Mouse (Mus musculus): ENCODE results near the gene Olfr20. TPM values are rescaled to one million over a fixed set of nuclear protein-coding genes. Genes with fewer than 3 reads are reported as not detected.
A peak's percentile ranks its signal among the peaks of the same experiment; 100 is the strongest.

Olfr20 gene
- polyA plus RNA-seq, 1 experiment from 2014 or later, result not detected

GRCm38 (mm10) chr11:73333357-73333756 is 17.2 kb upstream of the Olfr20 start:
- H3K4me3 ChIP-seq (replicated peaks; ENCODE audit: low read depth, low read length), result no peak overlapping the region
- H3K27me3 ChIP-seq (ENCODE audit: control insufficient read depth, insufficient read depth, low read length), result no peaks in the 10 kb centered on the region
- ATAC-seq (ENCODE audit: low FRiP score, low TSS enrichment), result no peak

GRCm38 (mm10) chr11:73336919-73337318 is 13.7 kb upstream of the Olfr20 start:
- Histone ChIP-seq H3K27ac (replicated peaks; ENCODE audit: low read depth, low read length) (no peak overlapping the region), H3K4me1 (ENCODE audit: control insufficient read depth, insufficient read depth, low read length) (no peaks in the 10 kb centered on the region), H3K4me3 (replicated peaks; ENCODE audit: low read depth, low read length) (no peak overlapping the region), H3K4me2 (ENCODE audit: low read length) (no peak overlapping the region), H3K27me3 (ENCODE audit: control insufficient read depth, insufficient read depth, low read length) (no peaks in the 10 kb centered on the region), H3K9ac (replicated peaks; ENCODE audit: low read length) (no peak overlapping the region), H3K36me3 (ENCODE audit: control insufficient read depth, insufficient read depth, low read length) (no peaks in the 10 kb centered on the region), H3K9me3 (ENCODE audit: control insufficient read depth, low read length) (no peaks in the 10 kb centered on the region)
- ATAC-seq (ENCODE audit: low FRiP score, low TSS enrichment) (no peak), DNase-seq (no peak)
- 84% methylated on average over 4 of the region's 4 CpGs for WGBS

More at GRCm38 (mm10) chr11:73333357-73333756, 17.2 kb upstream of the Olfr20 start:
- peak; percentile 27 for DNase-seq
- Histone ChIP-seq H3K36me3 (ENCODE audit: control insufficient read depth, insufficient read depth, low read length) (no peaks in the 10 kb centered on the region), H3K4me2 (ENCODE audit: low read length) (no peak overlapping the region), H3K4me1 (ENCODE audit: control insufficient read depth, insufficient read depth, low read length) (no peaks in the 10 kb centered on the region), H3K9me3 (ENCODE audit: control insufficient read depth, low read length) (no peaks in the 10 kb centered on the region), H3K9ac (replicated peaks; ENCODE audit: low read length) (no peak overlapping the region), H3K27ac (replicated peaks; ENCODE audit: low read depth, low read length) (no peak overlapping the region)
- WGBS, result 45% methylated on average over 2 of the region's 2 CpGs

- Histone ChIP-seq H3K36me3 (ENCODE audit: control insufficient read depth, insufficient read depth, low read length) (no peaks in the 10 kb centered on the region), H3K9me3 (ENCODE audit: control insufficient read depth, low read length) (no peaks in the 10 kb centered on the region), H3K4me1 (ENCODE audit: control insufficient read depth, insufficient read depth, low read length) (no peaks in the 10 kb centered on the region), H3K9ac (replicated peaks; ENCODE audit: low read length) (no peak within 1 kb of the TSS), H3K4me2 (ENCODE audit: low read length) (no peak within 1 kb of the TSS), H3K27ac (replicated peaks; ENCODE audit: low read depth, low read length) (no peak within 1 kb of the TSS), H3K4me3 (replicated peaks; ENCODE audit: low read depth, low read length) (no peak within 1 kb of the TSS), H3K27me3 (ENCODE audit: control insufficient read depth, insufficient read depth, low read length) (no peaks in the 10 kb centered on the region)
- 86% methylated on average over 2 of the region's 2 CpGs for WGBS
- DNase-seq (no peak), ATAC-seq (ENCODE audit: low FRiP score, low TSS enrichment) (no peak)
Measured at GRCm38 (mm10) chr11:73370946-73371345, 20.4 kb downstream of the Olfr20 start, which contains the start of gene Olfr376. Gene Olfr376 (plus strand): TSS chr11:73371246.

- no peak overlapping the region for H3K27ac ChIP-seq (replicated peaks; ENCODE audit: low read depth, low read length)
- H3K9ac ChIP-seq (replicated peaks; ENCODE audit: low read length), result no peak overlapping the region
- no peak overlapping the region for H3K4me3 ChIP-seq (replicated peaks; ENCODE audit: low read depth, low read length)
- no peaks in the 10 kb centered on the region for H3K9me3 ChIP-seq (ENCODE audit: control insufficient read depth, low read length)
- H3K4me1 ChIP-seq (ENCODE audit: control insufficient read depth, insufficient read depth, low read length), result no peaks in the 10 kb centered on the region
- 76% methylated on average over 4 of the region's 4 CpGs for WGBS
- DNase-seq (no peak), ATAC-seq (ENCODE audit: low FRiP score, low TSS enrichment) (no peak)
- H3K27me3 ChIP-seq (ENCODE audit: control insufficient read depth, insufficient read depth, low read length), result no peaks in the 10 kb centered on the region
- no peak overlapping the region for H3K4me2 ChIP-seq (ENCODE audit: low read length)
- no peaks in the 10 kb centered on the region for H3K36me3 ChIP-seq (ENCODE audit: control insufficient read depth, insufficient read depth, low read length)
Measured at GRCm38 (mm10) chr11:73395374-73395773, 44.8 kb downstream of the Olfr20 start.

DNA sequence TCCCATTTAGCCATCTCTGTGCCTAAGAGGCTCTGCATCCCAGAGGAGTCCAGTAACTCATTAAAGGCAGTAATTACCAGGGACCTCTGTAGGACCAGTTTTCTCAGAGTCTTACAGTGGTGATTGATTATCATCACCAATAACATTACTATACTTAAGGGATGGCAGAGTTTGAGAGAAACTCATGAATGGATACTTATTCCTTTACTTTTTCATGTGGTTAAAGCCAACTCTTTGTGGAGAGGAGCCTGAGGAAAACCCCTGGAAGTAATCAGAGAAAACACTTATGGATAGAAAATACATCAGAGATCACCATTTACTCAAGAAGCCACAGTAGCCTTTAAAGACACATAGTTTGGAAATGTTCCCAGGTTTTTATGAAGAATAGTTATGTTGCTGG is 48.9 kb downstream of the Olfr20 start, which contains the start of gene Olfr1:
Gene Olfr1 (minus strand): TSS at position 101 of the 400 bp plus-strand sequence.
- H3K9ac ChIP-seq (replicated peaks; ENCODE audit: low read length), result no peak within 1 kb of the TSS
- no peak within 1 kb of the TSS for H3K4me2 ChIP-seq (ENCODE audit: low read length)
- no peaks in the 10 kb centered on the region for H3K4me1 ChIP-seq (ENCODE audit: control insufficient read depth, insufficient read depth, low read length)
- H3K36me3 ChIP-seq (ENCODE audit: control insufficient read depth, insufficient read depth, low read length), result no peaks in the 10 kb centered on the region
- H3K9me3 ChIP-seq (ENCODE audit: control insufficient read depth, low read length), result no peaks in the 10 kb centered on the region
- ATAC-seq (ENCODE audit: low FRiP score, low TSS enrichment) (no peak), DNase-seq (no peak)
- no peak within 1 kb of the TSS for H3K27ac ChIP-seq (replicated peaks; ENCODE audit: low read depth, low read length)
- no peak within 1 kb of the TSS for H3K4me3 ChIP-seq (replicated peaks; ENCODE audit: low read depth, low read length)
- no peaks in the 10 kb centered on the region for H3K27me3 ChIP-seq (ENCODE audit: control insufficient read depth, insufficient read depth, low read length)

Other genes starting within 250 kb of the Olfr20 start
- gene Haspin, start 212.5 kb upstream of the Olfr20 start, polyA plus RNA-seq (2014; fragmentation: Nextera tagmentation; extraction: Ambion mirVana), result 2.1 and 2.7 TPM in 2 replicates
- 0.12 TPM in 1 of 2 replicates, not detected in the other for gene P2rx5, start 190.4 kb upstream of the Olfr20 start, polyA plus RNA-seq (2014; fragmentation: Nextera tagmentation; extraction: Ambion mirVana)
- gene Emc6, start 173.7 kb upstream of the Olfr20 start, polyA plus RNA-seq (2014; fragmentation: Nextera tagmentation; extraction: Ambion mirVana), result 144 and 151 TPM in 2 replicates
- gene Tax1bp3, start 173.7 kb upstream of the Olfr20 start, polyA plus RNA-seq (2014; fragmentation: Nextera tagmentation; extraction: Ambion mirVana), result 149 and 165 TPM in 2 replicates
- 18.1 and 23.0 TPM in 2 replicates for gene Ctns, start 151.7 kb upstream of the Olfr20 start, polyA plus RNA-seq (2014; fragmentation: Nextera tagmentation; extraction: Ambion mirVana)
- gene Shpk, start 151.3 kb upstream of the Olfr20 start, polyA plus RNA-seq (2014; fragmentation: Nextera tagmentation; extraction: Ambion mirVana), result 1.1 and 1.6 TPM in 2 replicates
- gene Trpv1, start 116.5 kb upstream of the Olfr20 start, polyA plus RNA-seq (2014; fragmentation: Nextera tagmentation; extraction: Ambion mirVana), result 0.50 TPM in 1 of 2 replicates, not detected in the other
- gene Trpv3, start 83.4 kb upstream of the Olfr20 start, polyA plus RNA-seq (2014; fragmentation: Nextera tagmentation; extraction: Ambion mirVana), result 0.12 and 0.19 TPM in 2 replicates
- gene Aspa, start 21.2 kb upstream of the Olfr20 start, polyA plus RNA-seq (2014; fragmentation: Nextera tagmentation; extraction: Ambion mirVana), result 0.55 and 0.84 TPM in 2 replicates
- not detected in 2 replicates for gene Gm49340, start 21.0 kb upstream of the Olfr20 start, polyA plus RNA-seq (2014; fragmentation: Nextera tagmentation; extraction: Ambion mirVana)
- not detected in 2 replicates for gene Spata22, start 21.0 kb upstream of the Olfr20 start, polyA plus RNA-seq (2014; fragmentation: Nextera tagmentation; extraction: Ambion mirVana)
- gene Olfr376, start 20.5 kb downstream of the Olfr20 start, polyA plus RNA-seq (2014; fragmentation: Nextera tagmentation; extraction: Ambion mirVana), result not detected in 2 replicates
- not detected in 2 replicates for gene Olfr1, start 48.8 kb downstream of the Olfr20 start, polyA plus RNA-seq (2014; fragmentation: Nextera tagmentation; extraction: Ambion mirVana)
- not detected in 2 replicates for gene Olfr378, start 77.7 kb downstream of the Olfr20 start, polyA plus RNA-seq (2014; fragmentation: Nextera tagmentation; extraction: Ambion mirVana)
- gene Olfr380, start 106.7 kb downstream of the Olfr20 start, polyA plus RNA-seq (2014; fragmentation: Nextera tagmentation; extraction: Ambion mirVana), result not detected in 2 replicates
- gene Olfr381, start 140.8 kb downstream of the Olfr20 start, polyA plus RNA-seq (2014; fragmentation: Nextera tagmentation; extraction: Ambion mirVana), result not detected in 2 replicates
- gene Olfr382, start 166.4 kb downstream of the Olfr20 start, polyA plus RNA-seq (2014; fragmentation: Nextera tagmentation; extraction: Ambion mirVana), result not detected in 2 replicates
- not detected in 2 replicates for gene Olfr385, start 242.2 kb downstream of the Olfr20 start, polyA plus RNA-seq (2014; fragmentation: Nextera tagmentation; extraction: Ambion mirVana)
- gene Olfr384, start 247.8 kb downstream of the Olfr20 start, polyA plus RNA-seq (2014; fragmentation: Nextera tagmentation; extraction: Ambion mirVana), result not detected in 2 replicates

Data from midbrain, embryonic 14.5 days (tissue).